ENCODE assay signal across 13 mouse cellular contexts in the genomic region with DNA sequence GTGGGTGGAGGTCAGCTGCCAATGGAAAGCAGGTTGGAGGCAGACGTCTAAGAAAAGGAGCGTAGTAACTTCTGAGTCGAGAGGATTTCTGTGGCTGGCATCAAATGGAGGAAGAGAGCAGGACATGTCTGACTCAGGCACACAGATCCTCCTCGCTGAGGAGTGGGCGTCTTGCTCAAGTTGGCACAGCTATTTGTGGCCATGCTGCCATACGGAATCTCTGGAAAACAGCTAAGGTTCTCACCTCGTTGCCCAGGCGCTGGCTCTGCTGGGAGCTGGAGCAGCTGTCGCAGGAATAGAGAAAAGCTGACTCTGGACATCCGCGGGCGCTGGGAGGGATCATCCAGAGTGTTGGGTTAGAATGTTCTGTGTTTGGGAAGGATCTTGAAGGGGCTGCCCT.
DNase-seq lines count a peak whose midpoint lies in the region; ATAC-seq lines count a peak whose summit lies in the region.
"Had no signal": no experiment of that assay in that cellular context is flagged by ENCODE, and none has a peak within 500 bp of the region (broad histone marks: within the 10 kb centered on the region; RNA-seq: fewer than 3 reads in every experiment).

No protein-coding gene starts in this region.

- DNase-seq in layer of hippocampus, adult 8-10 months (ENCODE audit: low spot score in 2 of 2): peak; percentile 34 to 43
- peak; percentile 47 to 49 for DNase-seq in left cerebral cortex, postnatal 10 days (ENCODE audit: extremely low spot score in 1 of 2, low spot score in 2 of 2)
- DNase-seq in right cerebral cortex, postnatal 4 days: peak; percentile 15
- DNase-seq in heart, postnatal 36 days: no peak
- DNase-seq: adrenal gland, adult 2 months; gastrocnemius, postnatal 25 days; kidney, postnatal 14 days; lung, postnatal 36 days had no signal

- no peaks in the 10 kb centered on the region for H3K36me3 ChIP-seq in midbrain, embryonic 15.5 days (replicated peaks)
- no peaks in the 10 kb centered on the region for H3K36me3 ChIP-seq in midbrain, embryonic 16.5 days (ENCODE audit: control insufficient read depth, insufficient read depth, low read length)
- H3K36me3 ChIP-seq in forebrain, embryonic 15.5 days: no peaks in the 10 kb centered on the region
- H3K36me3 ChIP-seq: liver, embryonic 12.5 days had no signal

- 0 out of 2 replicates have a peak, but pooled peaks have one; percentile 9 for ATAC-seq in midbrain, embryonic 15.5 days (replicated peaks)
- no peak for ATAC-seq in midbrain, embryonic 16.5 days
- no peak for ATAC-seq in forebrain, embryonic 15.5 days (replicated peaks)
- ATAC-seq: liver, embryonic 12.5 days had no signal

- no peak overlapping the region for H3K27ac ChIP-seq in midbrain, embryonic 15.5 days
- H3K27ac ChIP-seq in midbrain, embryonic 16.5 days (ENCODE audit: low read length): no peak overlapping the region
- H3K27ac ChIP-seq in forebrain, embryonic 15.5 days (replicated peaks): no peak overlapping the region
- H3K27ac ChIP-seq: liver, embryonic 12.5 days had no signal

- H3K4me1 ChIP-seq in midbrain, embryonic 15.5 days: 0 out of 2 replicates have a peak, but pooled peaks cover 8% of the 10 kb centered on the region
- no peaks in the 10 kb centered on the region; the same call in 1 of the 2 replicates for H3K4me1 ChIP-seq in midbrain, embryonic 16.5 days (ENCODE audit: control insufficient read depth, insufficient read depth, low read length)
- peaks cover 8% of the 10 kb centered on the region; the same call in 1 of the 2 replicates for H3K4me1 ChIP-seq in forebrain, embryonic 15.5 days
- H3K4me1 ChIP-seq: liver, embryonic 12.5 days had no signal

- 81% methylated on average over 12 of the region's 12 CpGs for WGBS in midbrain, embryonic 15.5 days
- WGBS in midbrain, embryonic 16.5 days: 75% methylated on average over 12 of the region's 12 CpGs
- 77% methylated on average over 12 of the region's 12 CpGs for WGBS in forebrain, embryonic 15.5 days

- no peak overlapping the region for H3K4me2 ChIP-seq in midbrain, embryonic 15.5 days
- no peak overlapping the region for H3K4me2 ChIP-seq in midbrain, embryonic 16.5 days (ENCODE audit: low read length)
- no peak overlapping the region for H3K4me2 ChIP-seq in forebrain, embryonic 15.5 days (replicated peaks)
- H3K4me2 ChIP-seq: liver, embryonic 12.5 days had no signal

- intact Hi-C loops in left cerebral cortex, postnatal 10 days (cut with DNase I): no loop called here
- intact Hi-C loops in heart, postnatal 36 days (cut with DNase I): no loop called here

- 0 out of 2 replicates have a peak, but pooled peaks cover 3% of the 10 kb centered on the region for H3K27me3 ChIP-seq in midbrain, embryonic 15.5 days (replicated peaks)
- H3K27me3 ChIP-seq in midbrain, embryonic 16.5 days (ENCODE audit: control insufficient read depth, insufficient read depth, low read depth, low read length): peaks cover 3% of the 10 kb centered on the region; the same call in 1 of the 2 replicates
- no peaks in the 10 kb centered on the region for H3K27me3 ChIP-seq in forebrain, embryonic 15.5 days
- H3K27me3 ChIP-seq: liver, embryonic 12.5 days had no signal

- H3K9me3 ChIP-seq in midbrain, embryonic 15.5 days: no peaks in the 10 kb centered on the region
- no peaks in the 10 kb centered on the region for H3K9me3 ChIP-seq in midbrain, embryonic 16.5 days (replicated peaks; ENCODE audit: control insufficient read depth, low read length, poor library complexity, severe bottlenecking)
- H3K9me3 ChIP-seq in forebrain, embryonic 15.5 days: no peaks in the 10 kb centered on the region
- H3K9me3 ChIP-seq: liver, embryonic 12.5 days had no signal

- H3K9ac ChIP-seq in midbrain, embryonic 15.5 days: no peak overlapping the region
- H3K9ac ChIP-seq in midbrain, embryonic 16.5 days (ENCODE audit: low read depth, low read length): no peak overlapping the region
- no peak overlapping the region for H3K9ac ChIP-seq in forebrain, embryonic 15.5 days (replicated peaks)
- H3K9ac ChIP-seq: liver, embryonic 12.5 days had no signal

- H3K4me3 ChIP-seq in midbrain, embryonic 15.5 days: no peak overlapping the region
- H3K4me3 ChIP-seq in midbrain, embryonic 16.5 days (ENCODE audit: low read depth, low read length): no peak overlapping the region
- no peak overlapping the region for H3K4me3 ChIP-seq in forebrain, embryonic 15.5 days
- H3K4me3 ChIP-seq: erythroblast, embryonic 14.5 days; liver, embryonic 12.5 days had no signal

Comparison
In these comparisons a context has a peak if more than half of its experiments do, and no peak if none do; other contexts are left out.
1. DNase-seq: peak in layer of hippocampus, adult 8-10 months (2 of 2), left cerebral cortex, postnatal 10 days (2 of 2) and right cerebral cortex, postnatal 4 days (single experiment); none in heart, postnatal 36 days (0 of 2).